In the genomic region with DNA sequence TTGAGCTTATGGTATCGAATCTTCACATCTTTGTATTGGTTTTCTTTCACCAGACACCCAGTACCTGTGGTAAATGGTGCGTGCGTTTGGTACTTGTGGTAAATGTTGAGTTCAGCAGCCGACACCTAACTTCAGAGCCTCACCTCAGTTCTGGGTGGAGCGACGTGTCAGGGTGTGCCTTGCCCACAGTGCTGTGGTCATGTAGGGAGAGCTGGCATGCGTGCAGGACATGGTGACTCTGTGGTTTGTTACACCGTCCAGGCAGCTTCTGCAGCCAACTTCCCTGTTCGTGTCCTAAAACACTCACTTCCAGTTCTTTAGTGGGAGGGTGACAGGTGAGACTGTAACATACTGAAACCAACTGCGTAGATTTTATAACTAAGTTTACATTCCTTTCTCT, we compare ENCODE assay signal across 27 mouse cellular contexts.
DNase-seq lines count a peak whose midpoint lies in the region; ATAC-seq and TF ChIP-seq lines count a peak whose summit lies in the region.
"Had no signal": no experiment of that assay in that cellular context is flagged by ENCODE, and none has a peak within 500 bp of the region (broad histone marks: within the 10 kb centered on the region; RNA-seq: fewer than 3 reads in every experiment).

No protein-coding gene starts in this region.

- peak; percentile 88 to 90 for ATAC-seq in hematopoietic stem cell, adult 5-6 weeks (replicated peaks in 1 of 2; ENCODE audit: insufficient read depth in 1 of 2, low FRiP score in 2 of 2, low TSS enrichment in 1 of 2, low read depth in 1 of 2, poor library complexity in 2 of 2, severe bottlenecking in 2 of 2)
- peak; percentile 78 for ATAC-seq in megakaryocyte, adult 5-6 weeks (ENCODE audit: poor library complexity, severe bottlenecking)
- ATAC-seq in stomach, postnatal 0 days (ENCODE audit: low FRiP score, low TSS enrichment): peak; percentile 83
- ATAC-seq: activated CD4-positive, CD25-positive, alpha-beta regulatory T cell, adult 4 months had no signal

- no peak overlapping the region for H3K9ac ChIP-seq in stomach, postnatal 0 days (ENCODE audit: low read length)
- H3K9ac ChIP-seq: embryonic facial prominence, embryonic 13.5 days; forebrain, embryonic 12.5 days; heart, embryonic 13.5 days; hindbrain, embryonic 12.5 days; liver, embryonic 13.5 days; lung, embryonic 15.5 days had no signal

- DNase-seq in lung, adult 18-20 months: peak; percentile 28 to 46
- no peak for DNase-seq in lung, adult 2 months
- peak; percentile 63 for DNase-seq in stomach, postnatal 0 days (ENCODE audit: low spot score)
- no peak for DNase-seq in right cerebral cortex, postnatal 14 days
- DNase-seq in adrenal gland, adult 18-20 months (ENCODE audit: low spot score in 2 of 2): no peak
- DNase-seq: adrenal gland, postnatal 10 days; B cell, adult 2 months; cerebellum, adult 18-20 months; cerebellum, postnatal 14 days; embryo, embryonic 11 days; gastrocnemius, postnatal 25 days; heart, adult 2 months; heart, postnatal 14 days; kidney, adult 9 months; liver, embryonic 13.5 days; right cerebral cortex, adult 18-20 months had no signal

- TF ChIP-seq POLR2A in lung, adult 2 months (IDR thresholded peaks at IDR 0.05; ENCODE audit: borderline replicate concordance, extremely low read depth, low read depth, low read length): no peak

- H3K4me1 ChIP-seq in lung, adult 2 months (ENCODE audit: control insufficient read depth, insufficient read depth, low read length): no peaks in the 10 kb centered on the region
- no peaks in the 10 kb centered on the region for H3K4me1 ChIP-seq in stomach, postnatal 0 days (replicated peaks; ENCODE audit: control insufficient read depth, insufficient read depth)
- H3K4me1 ChIP-seq: embryonic facial prominence, embryonic 13.5 days; forebrain, embryonic 12.5 days had no signal

- TF ChIP-seq CTCF in lung, adult 2 months (IDR thresholded peaks at IDR 0.05; ENCODE audit: insufficient read depth, low read length): no peak
- TF ChIP-seq CTCF in stomach, postnatal 0 days (IDR thresholded peaks at IDR 0.05; ENCODE audit: low read depth): no peak

- no peaks in the 10 kb centered on the region for H3K9me3 ChIP-seq in stomach, postnatal 0 days (ENCODE audit: control insufficient read depth, low read length)
- H3K9me3 ChIP-seq: embryonic facial prominence, embryonic 13.5 days; forebrain, embryonic 12.5 days; heart, embryonic 13.5 days; hindbrain, embryonic 12.5 days; liver, embryonic 13.5 days; lung, embryonic 15.5 days had no signal

- WGBS in lung, adult 2 months: 76% methylated on average over 10 of the region's 10 CpGs
- 72% methylated on average over 10 of the region's 10 CpGs for WGBS in stomach, postnatal 0 days

- H3K36me3 ChIP-seq in stomach, postnatal 0 days (ENCODE audit: control insufficient read depth, insufficient read depth, low read length): no peaks in the 10 kb centered on the region
- H3K36me3 ChIP-seq: hindbrain, embryonic 12.5 days; liver, embryonic 13.5 days; lung, embryonic 15.5 days had no signal

- no peaks in the 10 kb centered on the region for H3K27me3 ChIP-seq in stomach, postnatal 0 days (ENCODE audit: control insufficient read depth, insufficient read depth, low read length)
- H3K27me3 ChIP-seq: embryonic facial prominence, embryonic 13.5 days; forebrain, embryonic 12.5 days; heart, embryonic 13.5 days; hindbrain, embryonic 12.5 days; liver, embryonic 13.5 days; lung, embryonic 15.5 days had no signal

- peak overlapping the region; percentile 30; the same call in 1 of the 2 replicates for H3K27ac ChIP-seq in stomach, postnatal 0 days (replicated peaks)
- H3K27ac ChIP-seq: embryonic facial prominence, embryonic 13.5 days; forebrain, embryonic 12.5 days; heart, adult 2 months; heart, embryonic 13.5 days; hindbrain, embryonic 12.5 days; layer of hippocampus, adult 2 months; liver, embryonic 13.5 days; lung, embryonic 15.5 days had no signal

- H3K4me2 ChIP-seq in stomach, postnatal 0 days (replicated peaks; ENCODE audit: low read depth): no peak overlapping the region
- H3K4me2 ChIP-seq: embryonic facial prominence, embryonic 13.5 days; forebrain, embryonic 12.5 days; heart, embryonic 13.5 days; hindbrain, embryonic 12.5 days; liver, embryonic 13.5 days; lung, embryonic 15.5 days; midbrain, embryonic 11.5 days had no signal

- no peak for TF ChIP-seq EP300 in stomach, postnatal 0 days (optimal IDR thresholded peaks at IDR 0.05)

- H3K4me3 ChIP-seq in lung, adult 2 months (replicated peaks; ENCODE audit: extremely low read depth, low read depth, low read length): no peak overlapping the region
- H3K4me3 ChIP-seq in stomach, postnatal 0 days (ENCODE audit: low read depth, low read length): no peak overlapping the region
- H3K4me3 ChIP-seq: embryonic facial prominence, embryonic 13.5 days; erythroblast, embryonic 14.5 days; forebrain, embryonic 12.5 days; heart, adult 2 months; heart, embryonic 13.5 days; hindbrain, embryonic 12.5 days; layer of hippocampus, adult 2 months; liver, embryonic 13.5 days; lung, embryonic 15.5 days had no signal

Comparison
In these comparisons a context has a peak if more than half of its experiments do, and no peak if none do; other contexts are left out.
1. DNase-seq: peak in lung, adult 18-20 months (2 of 2) and stomach, postnatal 0 days (single experiment); none in lung, adult 2 months (single experiment), right cerebral cortex, postnatal 14 days (single experiment) and adrenal gland, adult 18-20 months (0 of 2).
2. Peak in every context shown above with its lines, with median percentiles within 50 percentile points of each other: ATAC-seq.